Mouse (Mus musculus) cerebellum, postnatal 36 days (tissue): ENCODE results near the gene Ncf2.

ENCODE experiments used
- DNase-seq, 2 experiments: peaks; one replicate each; pipeline ENCODE4 v3.0.0; 2021 to 2022; ENCODE audit warnings: mixed read lengths in 2 of 2

The Ncf2 gene

GRCm38 (mm10) chr1:152832316-152832715 is 32.3 kb downstream of the Ncf2 start:
- DNase-seq: no peak

DNA sequence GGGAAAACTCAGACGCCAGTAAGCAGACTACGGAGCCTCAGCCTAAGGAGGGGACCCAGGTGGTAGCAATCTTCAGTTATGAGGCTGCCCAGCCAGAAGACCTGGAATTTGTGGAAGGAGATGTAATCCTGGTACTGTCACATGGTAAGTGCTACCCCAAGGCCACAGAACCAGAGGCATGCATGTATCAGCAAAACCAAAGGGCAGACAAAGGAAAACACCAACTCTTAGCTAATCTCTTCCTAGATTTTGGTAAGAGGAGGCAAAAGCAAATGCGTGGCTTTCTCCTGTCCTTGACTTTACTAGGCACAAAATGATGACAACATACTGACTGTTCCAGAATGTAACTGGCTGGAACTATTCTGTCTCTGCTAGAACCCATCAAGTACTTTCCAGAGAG is 35.1 kb downstream of the Ncf2 start:
- no peak for DNase-seq

DNA sequence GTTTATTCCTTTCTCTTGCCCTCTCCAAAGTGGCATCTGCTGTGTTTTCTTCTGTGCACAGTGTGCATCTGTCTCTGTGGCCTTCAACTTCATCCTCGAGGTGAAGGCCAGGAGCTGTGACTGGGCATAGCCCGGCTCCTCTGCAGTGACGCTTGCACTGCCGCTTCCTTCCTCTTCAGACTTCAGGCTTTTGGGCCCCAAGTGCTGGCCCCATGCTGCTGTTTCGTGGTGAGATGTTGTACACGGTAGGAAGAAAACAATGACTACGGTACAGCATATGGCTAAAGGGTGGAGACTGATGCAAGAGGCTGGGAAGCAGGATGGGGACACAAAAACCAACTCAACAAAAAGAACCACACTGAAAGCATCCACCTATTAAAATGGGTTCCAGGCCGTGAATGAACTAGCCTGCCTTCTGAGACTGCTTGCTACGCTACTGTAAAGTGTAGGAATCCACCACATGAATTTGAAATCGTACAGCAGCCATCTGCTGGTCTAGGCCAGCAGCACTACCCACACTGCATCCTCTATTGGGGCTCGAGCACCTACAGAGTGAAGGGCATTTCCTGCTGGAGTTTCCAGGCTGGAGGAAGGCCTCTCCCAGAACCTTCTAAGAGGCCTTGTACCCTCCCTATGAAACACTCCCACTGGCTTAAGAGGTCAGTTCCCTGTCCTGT is 38.2 kb downstream of the Ncf2 start:
- DNase-seq: no peak

DNA sequence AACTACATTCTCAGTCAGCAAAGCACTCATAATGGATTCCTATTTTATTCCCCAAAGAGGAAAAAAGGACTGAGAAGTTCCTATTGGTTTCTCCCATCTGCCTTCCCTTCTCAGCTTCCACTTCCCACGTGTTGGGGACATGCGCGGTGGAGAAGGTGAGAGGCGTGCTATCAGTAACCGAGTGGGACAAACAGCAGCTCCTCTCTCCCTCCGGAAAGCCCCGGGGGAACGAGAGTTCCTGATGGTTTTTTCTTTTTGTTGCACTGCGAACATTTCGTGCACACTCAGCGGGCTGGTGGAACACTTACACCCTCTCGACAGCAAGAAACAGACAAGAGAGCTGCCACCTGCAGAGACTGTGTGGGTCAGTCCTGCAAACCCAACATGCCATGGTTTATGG is 38.8 kb downstream of the Ncf2 start:
- DNase-seq: no peak

DNA sequence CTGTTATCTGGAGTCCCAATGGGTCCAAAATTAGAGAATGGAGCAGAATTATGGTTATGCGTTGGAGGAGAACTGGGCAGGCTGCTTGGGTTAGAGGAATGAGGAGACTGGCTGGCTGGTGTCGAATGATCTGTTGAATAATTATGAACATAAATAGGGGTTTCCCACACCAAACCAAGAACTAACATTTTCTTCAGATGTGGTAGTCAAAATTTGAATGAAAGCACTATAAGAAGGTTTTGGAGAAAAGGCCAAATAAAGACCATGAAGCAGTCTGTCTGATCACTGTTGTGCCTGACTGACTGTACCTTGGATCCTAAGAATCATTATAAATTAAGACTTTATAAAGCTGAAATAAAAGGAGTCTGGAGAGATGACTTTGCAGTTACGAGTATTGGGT is 40.3 kb downstream of the Ncf2 start:
- DNase-seq: no peak

DNA sequence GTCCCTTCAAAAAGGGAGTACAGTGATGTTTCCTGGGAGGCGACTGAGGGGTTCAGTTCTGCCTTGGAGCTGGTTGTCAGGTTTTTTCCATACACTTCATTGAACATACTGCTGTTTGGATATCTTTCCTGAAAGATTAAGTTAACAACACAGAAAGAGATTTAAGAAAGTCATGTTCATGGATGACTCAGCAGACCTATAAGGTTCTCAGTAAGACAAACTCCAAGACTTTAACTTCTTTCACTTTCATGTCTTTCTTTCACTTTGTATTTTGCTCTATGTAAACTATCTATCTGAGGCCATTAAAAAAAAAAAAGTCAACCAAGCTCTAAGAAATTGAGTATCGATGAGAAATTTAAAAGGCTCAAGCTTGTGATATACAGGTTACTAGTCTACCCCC is 41.1 kb downstream of the Ncf2 start:
- no peak for DNase-seq

DNA sequence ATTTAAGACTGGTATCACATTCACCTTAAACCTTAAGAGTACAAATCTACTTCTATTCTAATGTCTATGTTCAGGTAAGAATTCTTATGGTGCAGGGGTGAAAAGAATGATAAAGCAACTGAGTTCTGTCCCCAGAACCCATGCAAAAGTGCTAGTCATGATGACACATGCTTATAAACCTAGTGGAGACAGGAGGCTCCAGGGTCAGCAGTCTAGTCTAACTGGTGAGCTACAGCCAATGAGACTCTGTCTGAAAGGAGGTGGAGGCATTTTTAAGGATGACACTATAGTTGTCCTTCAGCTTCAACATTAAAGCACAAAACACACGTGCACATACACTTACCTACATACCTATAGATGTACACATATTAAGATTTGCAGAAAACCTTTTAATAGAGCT is 44.6 kb downstream of the Ncf2 start:
- DNase-seq: no peak

DNA sequence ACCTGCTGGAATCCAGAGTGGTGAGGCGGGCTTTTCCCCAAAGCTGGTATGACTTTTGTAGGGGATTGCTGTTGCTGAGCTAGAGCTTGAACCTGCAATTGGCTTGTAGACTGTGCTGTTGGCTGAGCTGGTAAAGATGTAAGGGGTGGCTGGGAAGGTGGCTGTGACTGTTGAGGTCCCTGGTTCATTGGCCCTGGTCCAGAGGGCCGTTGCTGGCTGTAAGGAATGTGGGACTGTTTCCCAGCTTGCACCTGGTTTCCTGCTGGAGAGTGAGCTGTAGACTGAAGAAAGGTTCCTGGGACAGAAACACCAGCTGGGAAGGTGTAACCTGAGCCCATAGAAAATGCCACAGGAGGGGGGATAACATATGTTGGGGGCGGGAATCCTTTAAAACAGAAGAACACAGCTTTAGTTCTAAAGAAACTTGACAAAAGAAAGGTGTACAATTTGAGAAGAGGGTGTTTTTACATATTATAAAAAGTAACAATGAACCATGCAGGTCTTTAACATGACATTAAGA is 45.3 kb downstream of the Ncf2 start:
- no peak for DNase-seq

- DNase-seq: no peak
Observed at GRCm38 (mm10) chr1:152846856-152847255, 46.9 kb downstream of the Ncf2 start.

GRCm38 (mm10) chr1:152869901-152870300 is 69.9 kb downstream of the Ncf2 start:
- no peak for DNase-seq

DNA sequence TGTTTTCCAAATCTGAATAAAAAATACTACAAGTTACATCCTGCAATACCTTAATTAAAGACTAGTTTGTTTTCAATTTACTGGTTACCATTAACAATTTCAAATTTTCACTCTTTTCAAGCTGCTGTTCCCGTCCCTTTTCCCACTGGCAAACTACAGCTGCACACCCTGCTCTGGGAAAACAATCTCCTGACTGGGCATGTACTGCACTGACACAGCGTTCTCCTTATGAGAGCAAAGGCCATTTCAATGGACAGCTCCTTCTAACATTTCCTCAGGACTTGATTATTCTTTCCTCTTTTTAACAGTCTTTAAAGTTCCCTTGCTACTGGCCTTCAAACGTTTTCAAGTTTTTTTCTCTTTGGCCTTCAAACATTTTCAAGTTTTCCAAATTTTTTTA is 71.0 kb downstream of the Ncf2 start:
- no peak for DNase-seq
